Mouse (Mus musculus): ENCODE measurements around the gene Eln. TPM values are rescaled to one million over a fixed set of nuclear protein-coding genes. Genes with fewer than 3 reads are reported as not detected.

Eln gene
- 0.29 TPM for polyA plus RNA-seq (2014; fragmentation: Illumina TruSeq; extraction: RNeasy Lipid Tissue Mini Kit (QIAGEN cat#74804); ENCODE audit: low read depth, low replicate concordance)

GRCm38 (mm10) chr5:134746890-134747511 lies at the start of gene Eln:
Gene Eln, minus strand, starts transcription at chr5:134747323.

GRCm38 (mm10) chr5:134688086-134688717 lies 58.9 kb downstream of the Eln start, which contains the start of gene Limk1:
Gene Limk1, minus strand, starts transcription at chr5:134688598.

Other genes with a start within 250 kb of the Eln start
- gene Clip2, start 194.9 kb downstream of the Eln start, polyA plus RNA-seq (2014; fragmentation: Illumina TruSeq; extraction: RNeasy Lipid Tissue Mini Kit (QIAGEN cat#74804); ENCODE audit: low read depth, low replicate concordance): not detected
- not detected for gene Syna, start 187.2 kb downstream of the Eln start, polyA plus RNA-seq (2014; fragmentation: Illumina TruSeq; extraction: RNeasy Lipid Tissue Mini Kit (QIAGEN cat#74804); ENCODE audit: low read depth, low replicate concordance)
- gene Rfc2, start 166.0 kb downstream of the Eln start, polyA plus RNA-seq (2014; fragmentation: Illumina TruSeq; extraction: RNeasy Lipid Tissue Mini Kit (QIAGEN cat#74804); ENCODE audit: low read depth, low replicate concordance): 5.9 TPM
- 0.85 TPM for gene Lat2, start 132.3 kb downstream of the Eln start, polyA plus RNA-seq (2014; fragmentation: Illumina TruSeq; extraction: RNeasy Lipid Tissue Mini Kit (QIAGEN cat#74804); ENCODE audit: low read depth, low replicate concordance)
- 53.3 TPM for gene Eif4h, start 107.8 kb downstream of the Eln start, polyA plus RNA-seq (2014; fragmentation: Illumina TruSeq; extraction: RNeasy Lipid Tissue Mini Kit (QIAGEN cat#74804); ENCODE audit: low read depth, low replicate concordance)
- 0.24 TPM for gene Limk1, start 58.7 kb downstream of the Eln start, polyA plus RNA-seq (2014; fragmentation: Illumina TruSeq; extraction: RNeasy Lipid Tissue Mini Kit (QIAGEN cat#74804); ENCODE audit: low read depth, low replicate concordance)
- gene Tmem270, start 159.4 kb upstream of the Eln start, polyA plus RNA-seq (2014; fragmentation: Illumina TruSeq; extraction: RNeasy Lipid Tissue Mini Kit (QIAGEN cat#74804); ENCODE audit: low read depth, low replicate concordance): not detected
- gene Cldn13, start 168.2 kb upstream of the Eln start, polyA plus RNA-seq (2014; fragmentation: Illumina TruSeq; extraction: RNeasy Lipid Tissue Mini Kit (QIAGEN cat#74804); ENCODE audit: low read depth, low replicate concordance): not detected
- gene Mettl27, start 185.0 kb upstream of the Eln start, polyA plus RNA-seq (2014; fragmentation: Illumina TruSeq; extraction: RNeasy Lipid Tissue Mini Kit (QIAGEN cat#74804); ENCODE audit: low read depth, low replicate concordance): 8.1 TPM
- gene Cldn4, start 199.6 kb upstream of the Eln start, polyA plus RNA-seq (2014; fragmentation: Illumina TruSeq; extraction: RNeasy Lipid Tissue Mini Kit (QIAGEN cat#74804); ENCODE audit: low read depth, low replicate concordance): not detected
- gene Cldn3, start 238.9 kb upstream of the Eln start, polyA plus RNA-seq (2014; fragmentation: Illumina TruSeq; extraction: RNeasy Lipid Tissue Mini Kit (QIAGEN cat#74804); ENCODE audit: low read depth, low replicate concordance): not detected